Mouse (Mus musculus) right cerebral cortex, adult 2 months (tissue): ENCODE results near the gene Snx17.
"Not testable (repeated sequence)": the region's sequence is repeated elsewhere in the genome, so short reads cannot be mapped to it uniquely, and the experiment has no call there.

Experiments used
- DNase-seq, 2 experiments: peaks; one replicate each; pipeline ENCODE4 v3.0.0; 2021 to 2022; ENCODE audit warnings: low spot score in 2 of 2

Snx17 gene

DNA sequence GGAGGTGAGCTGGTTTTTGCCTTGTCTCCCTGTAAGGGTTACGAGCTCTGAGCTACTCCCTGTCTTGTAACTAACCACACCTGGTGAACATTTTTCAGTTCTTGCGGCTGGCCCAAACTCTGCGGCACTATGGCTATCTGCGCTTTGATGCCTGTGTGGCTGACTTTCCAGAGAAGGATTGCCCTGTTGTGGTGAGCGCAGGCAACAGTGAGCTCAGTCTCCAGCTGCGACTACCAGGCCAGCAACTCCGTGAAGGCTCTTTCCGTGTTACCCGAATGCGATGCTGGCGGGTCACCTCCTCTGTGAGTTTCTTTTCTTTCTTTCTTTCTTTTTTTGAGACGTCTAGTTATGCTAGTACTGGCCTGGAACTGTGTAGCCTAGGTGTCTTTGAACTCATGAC is 4.0 kb downstream of the Snx17 start:
- DNase-seq = no peak

DNA sequence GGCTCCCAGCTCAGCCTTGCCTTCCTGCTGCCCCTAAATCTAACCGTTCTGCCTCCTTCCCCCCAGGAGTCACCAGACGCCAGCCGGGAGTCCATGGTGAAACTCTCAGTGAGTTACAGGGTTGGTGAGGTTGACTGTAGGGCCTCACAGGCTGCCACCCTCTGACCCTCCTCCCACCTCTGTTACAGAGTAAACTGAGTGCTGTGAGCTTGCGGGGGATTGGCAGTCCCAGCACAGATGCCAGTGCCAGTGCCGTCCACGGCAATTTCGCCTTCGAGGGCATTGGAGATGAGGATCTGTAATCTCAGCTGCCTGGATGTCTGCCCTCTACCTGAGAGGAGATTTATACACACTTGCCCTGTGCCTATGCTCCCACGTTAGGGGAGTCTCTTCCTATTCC is 5.1 kb downstream of the Snx17 start:
- DNase-seq = no peak

DNA sequence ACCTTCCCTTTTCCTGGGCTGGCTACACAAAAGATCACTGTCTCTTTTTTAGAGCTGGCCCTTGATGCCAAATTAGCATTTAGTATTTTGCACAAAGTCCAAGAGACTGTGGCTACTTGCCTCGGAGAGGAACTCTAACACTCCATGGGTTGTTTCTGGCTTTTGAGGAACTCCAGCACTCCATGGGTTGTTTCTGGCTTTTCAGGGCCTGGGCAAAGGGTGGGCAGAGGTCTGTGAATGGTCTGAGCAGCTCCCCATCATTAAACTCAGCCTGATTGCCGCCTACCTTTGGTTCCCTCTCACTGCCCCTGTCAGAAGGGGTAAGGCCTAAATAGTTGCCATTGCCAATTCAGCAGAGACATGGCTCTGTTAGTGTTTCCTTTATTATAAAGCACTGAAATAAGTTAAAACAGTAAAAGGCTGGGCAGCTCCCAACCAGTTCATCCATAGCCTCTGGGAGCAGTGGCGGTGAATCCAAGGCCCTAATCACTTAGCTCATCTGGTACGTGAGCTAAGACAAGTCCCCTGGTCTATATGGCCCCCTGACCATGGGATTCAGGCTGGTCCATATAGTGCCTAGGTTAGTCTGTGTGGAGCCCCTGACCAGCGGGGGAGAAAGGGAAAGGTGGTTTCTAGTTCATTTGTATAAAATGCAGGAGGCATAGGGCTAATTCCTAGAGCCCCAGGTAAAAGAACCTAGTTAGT is 5.7 kb downstream of the Snx17 start:
- DNase-seq = no peak

DNA sequence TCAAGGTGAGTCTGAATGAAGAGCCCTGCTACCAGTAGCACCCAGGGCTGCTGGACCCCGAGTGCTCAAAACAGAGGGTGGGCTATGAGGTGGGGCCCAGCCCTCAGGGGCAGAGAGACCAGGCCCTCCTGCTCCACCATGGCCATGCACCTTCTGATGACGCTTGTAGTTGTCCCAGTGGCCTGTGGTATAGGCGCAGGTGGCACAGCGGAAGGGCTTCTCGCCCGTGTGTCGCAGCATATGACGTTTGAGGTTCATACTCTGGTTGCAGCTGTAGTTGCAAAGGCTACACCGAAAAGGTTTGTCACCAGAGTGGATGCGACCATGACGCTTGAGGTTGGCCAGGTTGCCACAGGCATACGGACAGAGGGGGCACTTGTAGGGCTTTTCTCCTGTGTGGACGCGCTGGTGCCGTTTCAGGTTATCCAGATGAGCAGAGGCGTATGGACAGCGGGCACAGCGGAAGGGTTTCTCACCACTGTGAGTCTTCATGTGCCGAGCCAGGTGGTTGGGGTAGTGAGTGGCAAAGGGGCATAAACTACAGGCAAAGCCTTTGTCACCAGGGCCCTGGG is 6.4 kb downstream of the Snx17 start:
- DNase-seq = no peak

DNA sequence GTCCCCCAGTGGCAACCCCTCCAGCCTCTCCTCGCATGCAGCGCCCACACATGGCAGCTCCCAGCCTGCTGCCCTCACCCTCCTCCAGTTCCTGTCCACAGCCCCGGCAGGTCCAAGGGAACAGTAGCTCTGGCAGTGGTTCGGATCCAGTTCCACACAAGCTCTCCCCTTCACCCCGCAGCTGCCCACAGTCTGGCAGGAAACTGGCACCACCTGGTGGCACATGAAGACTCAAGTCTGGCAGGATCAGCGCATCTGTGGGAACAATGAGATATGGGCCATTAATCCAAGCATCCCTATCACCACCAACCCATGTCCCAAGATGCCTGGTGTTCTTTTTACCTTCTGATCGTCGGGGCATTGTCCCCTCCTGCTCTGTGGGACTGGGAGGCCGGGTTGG is 6.9 kb downstream of the Snx17 start:
- DNase-seq = no peak

DNA sequence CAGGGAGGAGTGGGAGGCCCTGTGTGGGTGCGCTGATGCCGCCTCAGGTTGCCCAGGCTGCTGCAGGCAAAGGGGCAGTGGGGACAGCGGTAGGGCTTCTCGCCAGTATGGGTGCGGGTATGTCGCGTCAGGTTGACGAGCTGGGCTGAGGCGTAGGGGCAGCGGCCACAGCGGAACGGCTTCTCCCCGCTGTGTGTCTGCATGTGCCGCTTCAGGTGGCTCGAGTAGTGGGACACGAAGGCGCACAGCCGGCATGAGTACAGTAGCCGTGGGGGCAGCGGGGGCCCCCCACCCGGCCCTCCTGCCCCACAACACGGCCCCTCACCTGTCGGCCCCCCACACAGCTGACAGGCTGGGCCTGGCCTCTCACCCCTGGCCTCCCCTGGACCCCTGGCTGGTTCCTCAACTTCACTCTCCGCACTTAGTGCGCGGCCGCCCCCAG is 7.3 kb downstream of the Snx17 start:
- DNase-seq = no peak

DNA sequence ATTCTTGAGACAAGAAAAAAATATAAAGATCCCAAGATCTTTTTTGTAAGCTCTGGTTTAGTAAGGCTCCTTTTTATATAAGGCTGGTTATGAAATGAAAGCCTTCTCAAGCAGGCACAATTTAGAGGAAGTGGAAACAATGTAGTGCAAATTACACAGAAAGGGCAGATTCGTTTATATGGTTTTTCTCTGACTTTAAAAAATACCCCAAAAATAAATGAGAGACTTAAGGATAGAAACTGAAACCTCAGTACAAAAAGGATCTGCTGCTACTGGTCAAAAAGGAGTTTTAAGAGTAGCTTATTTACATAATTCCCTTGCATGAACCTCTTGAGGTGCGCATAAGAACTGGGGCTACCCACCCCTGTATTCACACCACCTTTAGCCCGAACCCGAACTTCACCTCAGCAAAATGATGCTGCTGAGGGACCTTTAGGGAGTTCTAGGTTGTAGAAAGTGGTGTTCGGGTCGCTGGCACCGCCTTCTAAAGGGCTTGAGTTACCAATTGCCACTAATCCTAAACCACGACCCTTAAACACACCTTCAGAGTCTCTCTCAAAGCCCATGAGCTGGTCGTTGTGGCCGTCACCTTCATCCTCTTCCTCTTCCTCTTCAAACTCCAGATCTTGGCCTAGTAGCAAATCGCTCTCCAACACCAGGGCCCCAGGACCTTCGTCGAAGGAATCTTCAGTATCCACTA is 8.2 kb downstream of the Snx17 start:
- no peak for DNase-seq

DNA sequence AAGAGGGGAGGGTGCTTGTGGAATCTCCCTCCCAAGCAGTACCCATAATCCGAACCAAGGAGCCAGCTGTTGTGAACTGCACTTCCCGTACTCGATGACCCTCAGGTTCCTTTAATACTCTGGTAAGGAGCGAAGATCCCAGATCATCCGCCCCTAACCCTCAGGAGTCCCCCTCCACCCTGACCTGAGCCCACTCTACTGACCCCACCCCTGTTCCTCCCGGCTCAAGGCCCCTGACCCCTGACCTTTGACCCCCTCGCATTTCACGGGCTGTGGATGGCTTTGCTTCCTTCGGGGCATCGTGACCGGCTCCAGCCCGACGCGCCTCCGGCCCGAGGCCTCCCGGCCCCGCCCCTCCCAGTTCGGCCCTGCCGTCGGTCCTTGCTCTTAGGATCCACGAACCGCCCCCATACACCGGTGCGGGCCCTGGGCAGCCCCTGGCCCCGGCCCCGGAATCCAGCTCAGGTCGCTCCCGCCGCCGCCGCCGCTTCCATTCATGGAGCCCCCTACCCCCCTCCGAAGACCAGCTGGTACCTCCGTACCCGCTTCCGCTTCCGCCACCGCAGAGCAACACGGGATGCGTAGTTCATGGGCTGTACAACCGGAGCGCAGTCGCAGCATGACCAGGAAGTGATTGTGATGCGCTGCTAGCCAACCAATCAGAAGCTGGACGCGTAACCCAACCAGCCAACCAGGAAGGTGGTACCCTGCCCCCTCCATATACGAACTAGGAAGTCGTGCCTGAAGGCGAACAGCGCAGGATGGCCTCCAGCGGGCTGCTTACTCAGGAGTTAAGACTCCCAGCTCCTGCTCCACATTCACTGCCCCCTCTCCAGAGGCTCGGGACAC is 8.9 kb downstream of the Snx17 start, which contains the start of gene Zfp513:
Gene Zfp513 (minus strand): TSS at position 562 of the 849 bp plus-strand sequence.
- peak; percentile 97 to 98 for DNase-seq

DNA sequence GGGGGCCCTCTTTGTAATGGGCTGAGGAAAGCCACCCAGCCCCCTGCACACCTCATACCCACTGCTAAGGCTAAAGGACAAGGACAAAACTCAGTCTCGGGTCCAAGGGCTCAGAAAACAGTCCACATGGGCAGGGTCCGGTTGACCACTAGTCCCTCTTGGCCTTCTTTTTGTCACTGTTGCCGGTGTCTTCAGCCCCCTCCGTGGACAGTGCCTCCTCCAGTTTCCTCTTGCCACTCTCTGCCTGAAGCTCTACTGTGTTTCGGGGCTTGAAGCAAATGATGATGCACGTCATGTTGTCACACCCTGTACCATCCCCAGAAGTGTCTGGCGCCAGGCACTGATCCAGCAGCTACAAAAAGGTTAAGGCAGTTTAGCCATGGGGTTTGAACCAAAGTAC is 9.9 kb downstream of the Snx17 start:
- no peak for DNase-seq

DNA sequence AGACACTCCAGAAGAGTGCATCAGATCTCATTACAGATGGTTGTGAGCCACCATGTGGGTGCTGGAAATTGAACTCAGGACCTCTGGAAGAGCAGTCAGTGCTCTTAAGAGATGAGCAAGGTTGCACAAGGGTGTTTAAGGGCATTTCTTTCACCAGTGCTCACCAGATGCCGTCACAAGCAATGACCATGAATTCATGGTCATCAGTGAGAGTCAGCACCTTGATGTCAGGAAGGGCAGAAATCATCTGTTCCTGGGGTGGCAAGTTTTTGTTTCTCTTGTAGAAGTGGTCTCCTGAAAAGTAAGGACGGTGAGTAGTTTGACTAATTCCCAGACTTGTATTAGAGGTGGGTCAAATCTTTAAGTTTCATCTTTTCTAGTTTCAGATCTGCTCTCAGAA is 10.8 kb downstream of the Snx17 start:
- no peak for DNase-seq

DNA sequence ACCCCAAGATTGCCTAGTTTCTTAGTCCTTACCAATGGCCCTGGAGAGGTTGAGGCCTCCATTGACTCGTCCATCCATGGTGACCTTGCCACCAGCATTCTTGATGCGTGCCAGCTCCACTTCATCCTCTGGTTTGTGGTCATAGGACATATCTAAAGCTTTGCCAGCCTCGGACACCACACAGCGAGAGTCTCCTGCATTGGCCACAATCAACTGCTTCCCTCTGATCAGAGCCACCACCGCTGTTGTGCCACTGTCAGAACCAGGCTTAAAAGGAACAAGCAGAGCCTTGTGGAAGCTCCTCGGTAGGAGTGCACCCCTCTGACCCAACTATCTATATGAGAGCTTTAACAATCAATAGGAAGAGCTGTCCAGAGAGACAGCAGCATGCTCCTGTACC is 11.4 kb downstream of the Snx17 start:
- DNase-seq = no peak

DNA sequence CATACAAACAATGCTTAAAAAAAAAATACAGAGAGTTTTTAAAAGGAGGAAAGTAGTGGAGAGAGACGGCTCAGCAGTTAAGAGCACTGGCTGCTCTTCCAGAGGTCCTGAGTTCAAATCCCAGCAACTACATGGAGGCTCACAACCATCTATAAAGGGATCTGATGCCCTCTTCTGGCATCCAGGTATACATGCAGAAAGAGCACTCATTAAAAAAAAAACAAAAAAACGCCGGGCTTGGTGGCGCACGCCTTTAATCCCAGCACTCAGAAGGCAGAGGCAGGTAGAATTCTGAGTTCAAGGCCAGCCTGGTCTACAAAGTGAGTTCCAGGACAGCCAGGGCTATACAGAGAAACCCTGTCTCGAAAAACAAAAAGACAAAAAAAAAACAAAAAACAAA is 23.5 kb downstream of the Snx17 start:
- DNase-seq = not testable (repeated sequence)

DNA sequence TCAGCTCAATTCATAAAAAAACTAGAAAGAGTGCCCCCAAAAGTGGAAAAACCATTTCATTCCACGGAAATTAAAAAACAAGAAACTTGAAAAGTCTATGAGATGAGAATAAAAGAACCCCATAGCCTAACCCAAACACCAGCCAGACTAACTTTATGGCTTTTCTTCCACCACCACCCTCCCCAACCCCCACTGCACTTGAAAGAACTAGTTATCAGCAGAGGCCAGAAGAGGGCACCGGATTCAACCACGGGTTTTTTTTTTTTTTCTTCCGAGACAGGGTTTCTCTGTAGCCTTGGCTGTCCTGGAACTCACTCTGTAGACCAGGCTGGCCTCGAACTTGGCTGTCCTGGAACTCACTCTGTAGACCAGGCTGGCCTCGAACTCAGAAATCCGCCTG is 25.3 kb downstream of the Snx17 start:
- DNase-seq = no peak

DNA sequence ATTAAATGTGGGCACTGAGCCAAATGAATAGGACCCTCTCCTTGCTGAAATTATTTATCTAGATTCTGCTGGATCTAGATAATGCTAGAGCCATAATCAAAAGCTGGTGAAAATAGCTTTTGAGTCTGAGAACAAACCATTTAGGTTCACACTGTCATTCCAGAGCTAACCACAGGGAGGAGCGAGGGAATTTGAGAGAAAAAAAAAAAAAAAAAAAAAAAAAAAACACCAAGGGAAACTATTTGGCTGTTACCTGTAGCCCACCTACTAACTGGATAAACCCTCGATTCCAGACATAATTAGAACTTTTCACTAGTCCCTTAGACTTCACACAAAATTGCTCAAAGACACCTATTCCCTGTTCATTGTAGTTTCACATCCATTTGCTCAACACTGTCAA is 26.0 kb downstream of the Snx17 start:
- DNase-seq = no peak

DNA sequence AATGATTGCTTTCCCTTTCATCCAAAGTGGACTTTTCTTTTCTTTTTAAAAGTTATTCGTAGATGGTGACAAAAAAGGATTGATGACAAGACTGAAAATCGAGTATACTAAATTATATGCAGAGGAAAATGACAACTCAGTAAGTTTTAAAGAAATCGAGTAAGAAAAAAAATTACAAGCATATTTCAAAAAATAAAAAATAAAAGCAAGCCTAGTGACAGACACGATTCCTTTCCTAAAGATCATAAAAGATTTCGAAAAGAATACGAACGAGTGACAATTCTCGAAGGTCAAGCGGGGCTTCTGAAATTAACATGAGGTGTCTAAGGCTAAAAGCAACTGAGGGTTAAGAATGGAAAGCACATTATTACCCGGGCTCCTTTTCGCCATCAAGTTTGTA is 26.4 kb downstream of the Snx17 start:
- no peak for DNase-seq

DNA sequence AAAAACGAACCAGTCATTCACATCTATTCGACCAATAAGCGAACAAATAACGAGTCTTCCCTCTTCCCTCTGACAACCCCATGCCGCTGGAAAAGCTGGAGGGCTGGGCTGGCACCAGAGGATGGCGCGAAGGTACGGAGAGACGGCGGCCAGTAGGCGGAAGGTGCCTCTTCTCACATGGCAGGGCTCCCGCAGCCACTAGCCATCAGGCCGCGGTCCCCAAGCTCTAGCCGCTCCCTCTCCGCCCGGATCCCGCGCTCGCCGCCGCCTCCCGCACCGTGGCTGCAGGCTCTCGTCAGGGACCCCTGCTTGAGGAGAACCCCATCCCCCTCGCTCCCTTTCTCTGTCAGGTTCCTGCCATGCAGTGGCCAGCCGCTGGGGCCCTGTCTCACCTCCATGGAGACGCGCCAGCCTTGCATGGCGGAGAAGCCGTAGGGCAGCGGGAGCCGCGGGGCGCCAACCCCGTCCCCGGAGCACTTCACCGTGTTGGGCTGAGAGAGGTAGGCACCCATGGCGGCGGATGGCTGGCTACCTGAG is 27.0 kb downstream of the Snx17 start:
- peak; percentile 56 to 57 for DNase-seq

DNA sequence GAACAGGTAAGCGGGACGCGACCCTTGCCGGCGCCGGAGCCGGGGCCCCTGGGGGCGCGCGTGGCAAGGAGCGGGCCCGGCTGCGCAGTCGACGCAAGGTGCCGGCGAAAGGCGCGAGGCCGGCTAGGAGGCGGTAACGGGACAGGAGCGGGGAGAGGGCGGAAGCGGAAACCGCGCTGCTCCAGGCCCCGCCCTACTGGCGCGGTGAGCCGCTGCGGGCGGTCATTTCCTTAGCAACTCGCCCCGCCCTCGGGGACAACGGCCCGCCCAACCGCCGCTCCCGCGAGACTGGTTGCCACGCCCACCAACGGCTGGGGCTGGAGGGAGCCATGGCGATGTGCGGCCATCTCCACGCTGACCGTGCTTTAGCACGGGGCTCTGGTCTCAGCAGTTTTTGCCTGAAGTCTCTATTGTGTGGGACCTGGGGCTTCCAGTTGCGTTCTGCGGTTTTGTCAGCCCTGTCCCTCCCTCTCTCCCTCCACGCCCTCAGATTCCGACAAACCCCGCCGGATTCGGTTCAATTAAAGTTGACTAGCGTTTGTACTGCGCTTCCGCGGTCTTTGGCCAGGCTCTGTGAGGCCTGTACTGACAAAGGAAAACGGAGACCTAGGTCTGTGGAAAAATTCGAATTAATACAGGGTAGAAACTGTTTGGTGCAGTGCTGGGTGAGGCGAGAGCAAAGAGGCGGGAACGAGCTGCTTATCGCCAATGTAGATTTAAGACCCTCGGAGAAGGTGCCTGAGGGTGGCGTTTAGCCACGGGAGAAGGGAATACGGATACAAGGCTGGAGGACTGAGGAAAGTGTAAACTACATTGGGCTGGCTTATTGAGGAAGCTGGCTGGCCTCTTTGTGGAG is 27.6 kb downstream of the Snx17 start, which contains the start of gene Ppm1g:
Gene Ppm1g (minus strand): TSS at position 240 of the 856 bp plus-strand sequence.
- DNase-seq = peak; percentile 94 to 95

DNA sequence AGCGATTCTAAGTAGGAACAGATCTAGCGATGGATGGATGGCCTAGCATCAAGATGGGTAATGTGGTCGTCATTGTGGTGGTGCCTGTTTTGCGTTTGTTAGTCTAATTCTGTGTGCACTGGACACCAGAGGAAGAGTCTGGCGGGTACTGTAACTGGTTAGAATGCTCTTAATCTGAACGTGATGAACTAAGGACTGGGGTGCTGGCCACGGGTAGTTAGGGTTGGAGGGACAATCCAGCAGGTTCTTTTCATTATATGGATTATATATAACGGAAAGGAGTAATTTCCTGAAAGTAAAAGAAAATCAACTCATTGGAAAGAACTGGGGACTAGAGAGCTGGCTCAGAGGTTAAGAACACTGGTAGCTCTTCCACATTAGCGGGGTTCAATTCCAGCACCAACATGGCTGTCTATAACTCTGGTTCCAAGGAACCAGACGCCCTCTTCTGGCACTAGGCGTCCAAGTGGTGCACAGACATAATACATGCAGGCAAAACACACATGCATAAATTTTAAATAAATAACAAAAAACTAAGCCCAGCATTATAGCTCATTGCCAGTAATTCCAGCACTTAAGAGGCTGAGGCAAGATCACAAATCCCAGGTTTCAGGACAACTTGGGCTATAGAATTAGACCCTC is 28.4 kb downstream of the Snx17 start:
- peak in 1 of 2 experiments; percentile 39 for DNase-seq

DNA sequence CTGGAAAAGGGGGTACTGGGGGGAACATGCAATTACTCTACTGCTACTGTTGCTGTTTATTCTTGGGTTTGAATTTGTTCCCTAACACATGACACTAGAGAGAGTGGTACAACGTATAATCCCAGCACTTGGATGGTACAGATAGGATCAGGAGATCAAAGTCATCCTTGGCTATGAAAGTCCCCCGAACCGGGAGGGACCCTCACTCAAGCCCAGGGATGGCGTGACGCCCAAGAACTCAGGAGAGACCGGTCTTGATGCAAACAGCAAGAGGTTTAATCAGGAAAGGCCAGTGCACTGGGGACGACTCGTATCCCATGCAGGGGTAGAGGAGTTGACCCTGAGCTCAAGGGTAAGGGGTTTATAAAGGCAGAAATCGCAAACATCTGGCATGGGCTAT is 29.7 kb downstream of the Snx17 start:
- DNase-seq = no peak

DNA sequence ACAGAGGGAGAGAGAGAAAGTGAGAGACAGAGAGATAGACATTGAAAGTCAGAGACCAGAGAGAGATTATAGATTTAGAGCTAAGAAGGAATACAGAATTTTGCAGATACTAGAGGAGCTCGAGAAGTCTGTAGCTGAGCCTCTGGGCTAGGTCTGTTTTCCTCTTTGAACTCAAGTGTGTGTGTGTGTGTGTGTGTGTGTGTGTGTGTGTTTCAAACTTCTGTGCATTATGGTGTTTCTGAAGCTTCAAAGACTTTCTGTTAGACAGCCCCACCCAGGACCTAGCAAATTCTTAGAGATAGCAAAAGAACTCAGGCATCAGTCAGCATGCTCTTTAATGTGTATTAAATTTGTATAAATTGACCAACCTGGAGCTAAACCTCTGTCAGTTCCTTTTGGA is 33.6 kb downstream of the Snx17 start:
- no peak for DNase-seq
